8 mouse cellular contexts compared by ENCODE assay signal in genomic region chr7:43672581-43673260, GRCm38 (mm10). TPM values are rescaled to one million over a fixed set of nuclear protein-coding genes. Genes with fewer than 3 reads are reported as not detected.
A peak's percentile ranks its signal among the peaks of the same experiment; 100 is the strongest.
DNase-seq lines count a peak whose midpoint lies in the region; ATAC-seq and TF ChIP-seq lines count a peak whose summit lies in the region.

No protein-coding gene starts in this region.

- POLR2A ChIA-PET in Patski (lab: Charles Lee) = no interaction called here

- WGBS in heart, adult 2 months = 19% methylated on average over 10 of the region's 10 CpGs
- 19% methylated on average over 10 of the region's 10 CpGs for WGBS in hindbrain, embryonic 11.5 days
- 18% methylated on average over 10 of the region's 10 CpGs for WGBS in liver, embryonic 13.5 days (ENCODE audit: insufficient replicate concordance)
- WGBS in neural tube, embryonic 13.5 days = 16% methylated on average over 10 of the region's 10 CpGs

- no peaks in the 10 kb centered on the region for H3K9me3 ChIP-seq in hindbrain, embryonic 11.5 days (ENCODE audit: control insufficient read depth, low read length)
- no peaks in the 10 kb centered on the region for H3K9me3 ChIP-seq in liver, embryonic 13.5 days (replicated peaks)
- H3K9me3 ChIP-seq in neural tube, embryonic 13.5 days = no peaks in the 10 kb centered on the region

- DNase-seq in heart, adult 2 months = no peak
- no peak for DNase-seq in heart, postnatal 25 days (ENCODE audit: low spot score)
- DNase-seq in Patski (ENCODE audit: low read depth, low spot score) = no peak
- peak; percentile 34 for DNase-seq in hindbrain, embryonic 11.5 days (ENCODE audit: low spot score)
- DNase-seq in liver, embryonic 13.5 days = no peak
- DNase-seq in gastrocnemius, adult 8-10 months (ENCODE audit: low spot score in 2 of 2) = no peak
- no peak for DNase-seq in B cell, adult 2 months

- in situ Hi-C loops in Patski (cut with MboI; ENCODE audit: low pct_unique_long_range_greater_than_20kb) = loop anchor here (5.0 to 10.0 kb wide), 2 partner anchors 90 to 368 kb away; no protein-coding TSS in a partner anchor

- intact Hi-C loops in heart, adult 2 months (cut with DNase I) = loop anchor here (5.0 to 10.0 kb wide), 3 partner anchors 110 to 702 kb away; partner anchors contain the start of genes Cldnd2, Etfb, Gm45233 and Zfp658
- intact Hi-C loops in heart, postnatal 25 days (cut with DNase I) = loop anchor here (5.0 kb wide), 1 partner anchor 90 kb away; no protein-coding TSS in a partner anchor

- peaks cover 5% of the 10 kb centered on the region for H3K4me1 ChIP-seq in heart, adult 2 months (ENCODE audit: control insufficient read depth, insufficient read depth, low read length)
- H3K4me1 ChIP-seq in hindbrain, embryonic 11.5 days (replicated peaks; ENCODE audit: control insufficient read depth, insufficient read depth, low read length) = peaks cover 2% of the 10 kb centered on the region; the same call in 1 of the 2 replicates
- peaks cover 24% of the 10 kb centered on the region for H3K4me1 ChIP-seq in liver, embryonic 13.5 days (replicated peaks)
- H3K4me1 ChIP-seq in neural tube, embryonic 13.5 days (replicated peaks) = peaks cover 13% of the 10 kb centered on the region

- peak; percentile 5 for ATAC-seq in Patski
- ATAC-seq in hindbrain, embryonic 11.5 days (ENCODE audit: low FRiP score) = no peak; the same call in 1 of the 2 replicates
- no peak for ATAC-seq in liver, embryonic 13.5 days (ENCODE audit: low read depth)
- ATAC-seq in neural tube, embryonic 13.5 days (ENCODE audit: low read depth) = peak; percentile 32

- no peak for TF ChIP-seq POLR2A in heart, adult 2 months (IDR thresholded peaks at IDR 0.05; ENCODE audit: insufficient read depth, low read depth, low read length)

- peak overlapping the region; percentile 90 for H3K4me3 ChIP-seq in heart, adult 2 months
- H3K4me3 ChIP-seq in hindbrain, embryonic 11.5 days (ENCODE audit: low read depth, low read length) = peak overlapping the region; percentile 47
- peak overlapping the region; percentile 64 for H3K4me3 ChIP-seq in liver, embryonic 13.5 days (replicated peaks)
- H3K4me3 ChIP-seq in neural tube, embryonic 13.5 days = peak overlapping the region; percentile 72

- no peak for TF ChIP-seq CTCF in heart, adult 2 months (IDR thresholded peaks at IDR 0.05)
- TF ChIP-seq CTCF in Patski (IDR thresholded peaks at IDR 0.05) = no peak

- TF ChIP-seq EP300 in heart, adult 2 months (IDR thresholded peaks at IDR 0.05; ENCODE audit: insufficient read depth, low read depth, low read length) = no peak

- CTCF ChIA-PET in Patski (lab: Charles Lee) = no interaction called here

- no peaks in the 10 kb centered on the region for H3K79me2 ChIP-seq in heart, adult 2 months (replicated peaks; ENCODE audit: control insufficient read depth, insufficient read depth, low read length)

- H3K27ac ChIP-seq in heart, adult 2 months = peak overlapping the region; percentile 80
- no peak overlapping the region for H3K27ac ChIP-seq in hindbrain, embryonic 11.5 days (ENCODE audit: low read depth, low read length)
- H3K27ac ChIP-seq in liver, embryonic 13.5 days = no peak overlapping the region
- peak overlapping the region; percentile 29; the same call in 1 of the 2 replicates for H3K27ac ChIP-seq in neural tube, embryonic 13.5 days (replicated peaks)

- H3K27me3 ChIP-seq in heart, adult 2 months (ENCODE audit: control insufficient read depth, insufficient read depth, low read length) = no peaks in the 10 kb centered on the region
- no peaks in the 10 kb centered on the region for H3K27me3 ChIP-seq in Patski
- no peaks in the 10 kb centered on the region for H3K27me3 ChIP-seq in hindbrain, embryonic 11.5 days (ENCODE audit: control insufficient read depth, insufficient read depth, low read length)
- no peaks in the 10 kb centered on the region for H3K27me3 ChIP-seq in liver, embryonic 13.5 days
- H3K27me3 ChIP-seq in neural tube, embryonic 13.5 days = no peaks in the 10 kb centered on the region

- peak overlapping the region; percentile 46 for H3K4me2 ChIP-seq in hindbrain, embryonic 11.5 days (replicated peaks; ENCODE audit: low read depth, low read length)
- peak overlapping the region; percentile 80 for H3K4me2 ChIP-seq in liver, embryonic 13.5 days
- H3K4me2 ChIP-seq in neural tube, embryonic 13.5 days = peak overlapping the region; percentile 83

- no peaks in the 10 kb centered on the region for H3K36me3 ChIP-seq in heart, adult 2 months (ENCODE audit: control insufficient read depth, insufficient read depth, low read length)
- H3K36me3 ChIP-seq in hindbrain, embryonic 11.5 days (ENCODE audit: control insufficient read depth, insufficient read depth, low read length) = peaks cover 20% of the 10 kb centered on the region
- H3K36me3 ChIP-seq in liver, embryonic 13.5 days = peaks cover 37% of the 10 kb centered on the region
- H3K36me3 ChIP-seq in neural tube, embryonic 13.5 days = peaks cover 37% of the 10 kb centered on the region

- peak overlapping the region; percentile 70 for H3K9ac ChIP-seq in heart, adult 2 months (ENCODE audit: low read depth, low read length)
- H3K9ac ChIP-seq in hindbrain, embryonic 11.5 days (ENCODE audit: low read depth, low read length) = peak overlapping the region; percentile 46
- peak overlapping the region; percentile 73 for H3K9ac ChIP-seq in liver, embryonic 13.5 days
- H3K9ac ChIP-seq in neural tube, embryonic 13.5 days = peak overlapping the region; percentile 83

RNA-seq across cellular contexts. Expression of gene Ctu1, which starts 0.9 kb away (rescaled TPM):
- 1 to 10 TPM; 3.1 to 3.2 TPM for total RNA-seq in heart, adult 2 months (2021)
- polyA plus RNA-seq in heart, adult 2 months (2012; rRNA removed) = 2.5 and 3.2 TPM in 2 replicates
- 1 to 10 TPM; 3.2 to 3.8 TPM for total RNA-seq in heart, postnatal 25 days (2021)
- 10.0 TPM for polyA plus RNA-seq in Patski (2021)
- 9.0 and 9.7 TPM in 2 replicates for polyA plus RNA-seq in hindbrain, embryonic 11.5 days (2014; fragmentation: Nextera tagmentation; extraction: Ambion mirVana)
- 5.2 and 5.3 TPM in 2 replicates for polyA plus RNA-seq in liver, embryonic 13.5 days (2015; fragmentation: Nextera tagmentation; extraction: Ambion mirVana)
- 20.1 and 21.1 TPM in 2 replicates for polyA plus RNA-seq in neural tube, embryonic 13.5 days (2015; fragmentation: Nextera tagmentation; extraction: Ambion mirVana)
- 1 to 10 TPM; 2.1 to 3.2 (median 2.6) TPM for total RNA-seq in gastrocnemius, adult 8-10 months (2022)

RNA-seq across cellular contexts. Expression of gene Siglece, which starts 12.8 kb away (rescaled TPM):
- 1 to 10 TPM; 1.6 to 1.9 TPM for total RNA-seq in heart, adult 2 months (2021)
- 1.7 and 2.1 TPM in 2 replicates for polyA plus RNA-seq in heart, adult 2 months (2012; rRNA removed)
- total RNA-seq in heart, postnatal 25 days (2021) = 1 to 10 TPM; 1.1 TPM
- polyA plus RNA-seq in Patski (2021) = 0.17 TPM
- 0.42 and 0.46 TPM in 2 replicates for polyA plus RNA-seq in hindbrain, embryonic 11.5 days (2014; fragmentation: Nextera tagmentation; extraction: Ambion mirVana)
- polyA plus RNA-seq in liver, embryonic 13.5 days (2015; fragmentation: Nextera tagmentation; extraction: Ambion mirVana) = 1.6 and 1.9 TPM in 2 replicates
- 0.41 TPM in 1 of 2 replicates, not detected in the other for polyA plus RNA-seq in neural tube, embryonic 13.5 days (2015; fragmentation: Nextera tagmentation; extraction: Ambion mirVana)
- total RNA-seq in gastrocnemius, adult 8-10 months (2022) = under 1 TPM; 0.12 to 0.25 (median 0.16) TPM

RNA-seq across cellular contexts. Expression of gene Klk14, which starts 17.5 kb away (rescaled TPM):
- under 1 TPM in 1 of 2 experiments, not detected in 1; 0.30 TPM for total RNA-seq in heart, adult 2 months (2021)
- polyA plus RNA-seq in heart, adult 2 months (2012; rRNA removed) = 0.44 and 0.45 TPM in 2 replicates
- under 1 TPM; 0.28 to 0.34 TPM for total RNA-seq in heart, postnatal 25 days (2021)
- polyA plus RNA-seq in Patski (2021) = not detected
- polyA plus RNA-seq in hindbrain, embryonic 11.5 days (2014; fragmentation: Nextera tagmentation; extraction: Ambion mirVana) = not detected in 2 replicates
- not detected in 2 replicates for polyA plus RNA-seq in liver, embryonic 13.5 days (2015; fragmentation: Nextera tagmentation; extraction: Ambion mirVana)
- polyA plus RNA-seq in neural tube, embryonic 13.5 days (2015; fragmentation: Nextera tagmentation; extraction: Ambion mirVana) = not detected in 2 replicates
- under 1 TPM in 1 of 4 experiments, not detected in 3; 0.19 TPM for total RNA-seq in gastrocnemius, adult 8-10 months (2022)

RNA-seq across cellular contexts. Expression of gene Ceacam18, which starts 38.2 kb away (rescaled TPM):
- not detected for total RNA-seq in heart, adult 2 months (2021)
- polyA plus RNA-seq in heart, adult 2 months (2012; rRNA removed) = not detected in 2 replicates
- not detected for total RNA-seq in heart, postnatal 25 days (2021)
- 0.06 TPM for polyA plus RNA-seq in Patski (2021)
- polyA plus RNA-seq in hindbrain, embryonic 11.5 days (2014; fragmentation: Nextera tagmentation; extraction: Ambion mirVana) = not detected in 2 replicates
- not detected in 2 replicates for polyA plus RNA-seq in liver, embryonic 13.5 days (2015; fragmentation: Nextera tagmentation; extraction: Ambion mirVana)
- not detected in 2 replicates for polyA plus RNA-seq in neural tube, embryonic 13.5 days (2015; fragmentation: Nextera tagmentation; extraction: Ambion mirVana)
- total RNA-seq in gastrocnemius, adult 8-10 months (2022) = not detected

RNA-seq across cellular contexts. Expression of gene Klk13, which starts 39.6 kb away (rescaled TPM):
- not detected for total RNA-seq in heart, adult 2 months (2021)
- 0.18 and 0.35 TPM in 2 replicates for polyA plus RNA-seq in heart, adult 2 months (2012; rRNA removed)
- not detected for total RNA-seq in heart, postnatal 25 days (2021)
- polyA plus RNA-seq in Patski (2021) = not detected
- polyA plus RNA-seq in hindbrain, embryonic 11.5 days (2014; fragmentation: Nextera tagmentation; extraction: Ambion mirVana) = 0.13 TPM in 1 of 2 replicates, not detected in the other
- not detected in 2 replicates for polyA plus RNA-seq in liver, embryonic 13.5 days (2015; fragmentation: Nextera tagmentation; extraction: Ambion mirVana)
- polyA plus RNA-seq in neural tube, embryonic 13.5 days (2015; fragmentation: Nextera tagmentation; extraction: Ambion mirVana) = not detected in 2 replicates
- not detected for total RNA-seq in gastrocnemius, adult 8-10 months (2022)

Comparison
In these comparisons a context has a peak if more than half of its experiments do, and no peak if none do; other contexts are left out.
1. H3K27ac ChIP-seq: peak in heart, adult 2 months (single experiment) and neural tube, embryonic 13.5 days (single experiment); none in hindbrain, embryonic 11.5 days (single experiment) and liver, embryonic 13.5 days (single experiment).
2. ATAC-seq: peak in Patski (single experiment) and neural tube, embryonic 13.5 days (single experiment); none in hindbrain, embryonic 11.5 days (single experiment) and liver, embryonic 13.5 days (single experiment).
3. Peak in every context shown above with its lines, with median percentiles within 50 percentile points of each other: H3K4me3 ChIP-seq, H3K9ac ChIP-seq and H3K4me2 ChIP-seq.